Mouse (Mus musculus) adrenal gland, adult (tissue): ENCODE data around the gene BC052040.

Experiments used
- DNase-seq, 2 experiments: peaks; one replicate each; pipeline ENCODE4 v3.0.0; 2022 to 2023; ENCODE audit warnings: low spot score in 1 of 2; ENCODE audit not compliant: inconsistent age in 2 of 2

Gene BC052040

GRCm38 (mm10) chr2:115694386-115694785 lies 112.9 kb downstream of the BC052040 start:
- DNase-seq: no peak

DNA sequence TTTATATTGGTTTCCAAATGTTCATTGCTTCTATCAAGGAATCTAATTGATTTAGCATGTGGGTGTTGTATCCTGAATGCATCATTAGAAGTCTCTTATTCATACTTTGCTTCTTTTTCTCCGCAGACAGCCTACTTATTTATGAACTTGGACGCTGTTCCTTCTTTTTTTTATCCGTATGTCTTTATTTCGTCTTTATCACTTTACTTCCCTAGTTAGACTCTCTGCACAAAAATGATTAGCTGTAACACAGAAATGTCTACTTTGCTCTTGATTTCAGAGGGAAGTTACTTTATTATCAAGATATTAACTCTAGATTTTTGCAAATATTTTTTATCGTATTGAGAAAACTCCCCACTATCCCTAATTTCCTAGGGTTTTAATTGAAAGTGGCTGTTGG lies 117.5 kb downstream of the BC052040 start:
- DNase-seq: no peak

DNA sequence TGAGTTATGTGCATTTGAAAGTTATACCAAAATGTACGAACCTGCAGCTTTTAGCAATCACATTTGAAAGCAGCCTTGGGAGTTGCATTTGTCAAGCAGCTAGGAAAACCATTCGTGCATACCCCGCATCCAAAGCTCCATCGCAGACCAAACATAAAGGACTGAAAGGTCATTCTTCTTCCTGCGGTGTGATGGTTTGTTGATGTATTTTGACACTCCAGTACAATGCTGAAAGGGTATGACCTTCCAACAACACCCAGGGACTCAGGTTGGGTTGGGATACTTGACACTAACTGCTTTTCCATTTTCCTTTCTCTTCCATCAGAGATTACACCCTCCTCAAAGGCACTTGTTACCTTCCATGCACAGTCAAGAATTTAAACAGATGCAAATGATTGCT lies 121.1 kb downstream of the BC052040 start:
- no peak for DNase-seq

DNA sequence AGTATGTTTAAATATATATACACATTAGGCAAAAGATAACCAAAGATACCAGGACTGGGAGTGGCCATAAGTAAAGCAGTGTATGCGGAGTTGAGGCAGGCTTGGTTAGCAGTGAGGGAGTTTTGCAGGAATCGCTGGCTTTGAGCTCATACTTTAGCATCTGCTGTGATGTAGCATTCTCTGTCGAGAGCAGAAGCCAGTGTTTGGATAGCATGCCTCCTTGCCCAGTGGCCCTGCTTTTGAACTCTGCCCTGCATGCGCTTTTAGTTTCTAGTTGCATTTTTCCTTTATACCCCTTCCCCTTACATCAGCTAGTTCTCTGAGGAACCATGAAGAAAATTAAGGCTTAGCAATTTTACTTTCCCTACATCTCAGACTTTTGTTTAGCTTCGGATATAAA lies 136.0 kb downstream of the BC052040 start:
- no peak for DNase-seq

DNA sequence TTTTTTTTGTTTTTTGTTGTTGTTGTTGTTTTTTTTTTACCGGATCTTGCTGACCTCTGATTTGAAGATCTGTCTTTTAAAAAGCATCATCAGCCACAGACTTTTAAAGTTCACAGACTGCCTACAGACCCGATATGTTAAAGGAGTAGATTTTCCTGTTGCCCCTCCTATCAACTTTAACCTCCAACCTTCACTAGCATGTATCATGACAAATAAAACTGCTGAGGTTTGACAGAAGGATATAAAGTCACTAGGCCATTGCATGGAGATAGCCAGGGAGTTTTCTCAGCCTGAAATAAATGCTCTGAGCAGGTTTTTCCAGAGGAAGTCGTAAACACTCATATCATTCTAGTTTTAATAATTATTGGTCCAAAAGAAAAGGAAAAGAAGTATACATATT lies 136.5 kb downstream of the BC052040 start:
- DNase-seq: no peak

DNA sequence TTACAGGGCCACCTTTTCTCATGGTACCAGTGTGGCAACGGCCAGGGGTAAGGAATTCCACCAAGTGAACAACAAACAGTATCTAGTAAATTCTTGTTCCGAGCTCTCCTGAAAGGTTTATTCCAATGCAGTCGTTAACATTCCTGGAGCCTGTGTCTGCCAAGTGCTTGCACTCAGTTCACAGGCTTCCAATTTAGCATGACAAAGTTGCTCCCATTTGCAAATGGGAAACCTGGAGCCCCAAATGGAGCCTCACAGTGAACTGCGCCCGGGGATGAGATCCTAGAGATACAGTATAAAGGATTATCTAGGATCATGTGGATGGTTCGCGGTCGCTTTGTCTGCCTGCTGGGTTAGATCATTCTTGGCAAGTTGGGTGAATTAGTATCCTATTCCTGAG lies 141.9 kb downstream of the BC052040 start:
- DNase-seq: no peak

- no peak for DNase-seq
Observed at GRCm38 (mm10) chr2:115724216-115724615, 142.7 kb downstream of the BC052040 start.

DNA sequence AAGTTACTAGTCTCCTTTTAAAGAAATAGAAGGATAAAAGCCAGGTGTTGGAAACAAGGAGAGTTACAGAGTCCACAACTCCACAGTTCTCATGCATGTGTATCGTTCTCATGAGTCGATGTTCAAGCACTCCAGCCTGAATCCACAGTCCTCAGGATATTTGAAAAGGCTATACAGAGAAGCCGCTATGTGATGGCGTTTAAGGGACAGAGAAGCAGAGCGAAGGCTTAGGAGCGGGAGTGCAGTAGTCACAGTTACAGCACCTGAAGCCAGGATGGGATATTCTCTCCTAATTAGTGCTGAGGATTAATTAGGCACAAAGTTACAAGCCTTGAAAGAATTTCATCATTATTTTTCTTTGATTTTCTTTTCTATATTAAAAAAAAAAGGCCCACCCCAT lies 143.2 kb downstream of the BC052040 start:
- no peak for DNase-seq

GRCm38 (mm10) chr2:115725503-115725902 lies 144.0 kb downstream of the BC052040 start:
- no peak for DNase-seq

GRCm38 (mm10) chr2:115725926-115726325 lies 144.4 kb downstream of the BC052040 start:
- no peak for DNase-seq

DNA sequence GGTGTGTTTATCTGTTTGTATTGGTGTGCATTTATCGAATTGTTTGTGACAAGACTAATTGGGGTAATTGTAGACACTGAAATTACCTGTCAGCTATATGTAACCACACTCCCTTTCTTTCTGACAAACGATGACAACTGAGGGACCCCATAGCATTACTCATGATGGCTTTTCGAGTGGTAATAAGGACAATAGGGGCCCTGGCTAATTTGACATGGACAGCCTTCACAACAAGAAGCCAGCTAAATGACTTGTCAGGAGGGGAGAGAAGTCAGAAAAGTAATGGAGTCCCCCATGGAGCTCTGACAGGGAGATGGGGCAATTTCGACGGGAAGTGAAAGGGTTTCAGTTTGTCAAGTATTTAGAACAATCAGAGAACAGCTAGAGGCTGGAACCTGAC lies 145.3 kb downstream of the BC052040 start:
- DNase-seq: no peak

- DNase-seq: no peak
Observed at GRCm38 (mm10) chr2:115728627-115729026, 147.1 kb downstream of the BC052040 start.

DNA sequence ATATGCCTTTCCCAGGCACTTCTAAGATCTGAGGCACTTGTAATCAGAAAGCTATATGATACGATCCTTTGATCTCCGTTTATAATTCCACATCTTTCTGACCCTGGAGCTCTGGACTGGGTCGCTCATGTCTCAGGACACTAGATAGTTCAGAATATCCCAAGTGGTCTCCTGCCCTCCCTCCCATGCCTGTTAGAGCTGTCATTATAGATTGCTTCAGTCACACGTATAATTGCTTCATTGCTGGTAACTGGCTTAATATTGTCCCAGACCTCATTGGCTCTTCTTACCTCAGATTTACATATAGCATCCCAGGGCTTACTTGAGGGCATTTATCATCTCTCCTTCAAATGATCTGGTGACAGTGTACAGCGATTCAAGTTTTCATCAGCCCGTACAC lies 149.0 kb downstream of the BC052040 start:
- no peak for DNase-seq

- no peak for DNase-seq
Observed at GRCm38 (mm10) chr2:115731171-115731570, 149.7 kb downstream of the BC052040 start.

DNA sequence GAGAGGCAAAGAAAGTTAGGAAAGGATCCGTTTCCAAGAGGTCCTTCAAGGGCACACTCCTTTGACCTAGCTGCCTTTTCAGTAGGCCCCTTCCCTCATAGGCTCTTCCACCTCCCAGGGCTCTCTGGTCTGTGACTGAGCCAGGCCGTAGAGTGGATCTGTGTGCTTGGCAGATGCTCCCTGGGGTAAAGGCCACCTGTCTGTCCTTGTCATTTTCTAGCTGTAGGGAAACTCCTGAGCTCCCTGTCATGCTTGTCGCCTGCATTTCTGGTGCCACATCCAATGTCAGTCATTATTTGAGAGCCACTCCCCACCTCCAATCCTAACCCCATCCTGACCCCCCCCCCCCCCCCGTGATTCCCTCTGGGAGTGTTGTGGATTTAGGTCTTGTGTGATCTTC lies 151.1 kb downstream of the BC052040 start:
- no peak for DNase-seq

DNA sequence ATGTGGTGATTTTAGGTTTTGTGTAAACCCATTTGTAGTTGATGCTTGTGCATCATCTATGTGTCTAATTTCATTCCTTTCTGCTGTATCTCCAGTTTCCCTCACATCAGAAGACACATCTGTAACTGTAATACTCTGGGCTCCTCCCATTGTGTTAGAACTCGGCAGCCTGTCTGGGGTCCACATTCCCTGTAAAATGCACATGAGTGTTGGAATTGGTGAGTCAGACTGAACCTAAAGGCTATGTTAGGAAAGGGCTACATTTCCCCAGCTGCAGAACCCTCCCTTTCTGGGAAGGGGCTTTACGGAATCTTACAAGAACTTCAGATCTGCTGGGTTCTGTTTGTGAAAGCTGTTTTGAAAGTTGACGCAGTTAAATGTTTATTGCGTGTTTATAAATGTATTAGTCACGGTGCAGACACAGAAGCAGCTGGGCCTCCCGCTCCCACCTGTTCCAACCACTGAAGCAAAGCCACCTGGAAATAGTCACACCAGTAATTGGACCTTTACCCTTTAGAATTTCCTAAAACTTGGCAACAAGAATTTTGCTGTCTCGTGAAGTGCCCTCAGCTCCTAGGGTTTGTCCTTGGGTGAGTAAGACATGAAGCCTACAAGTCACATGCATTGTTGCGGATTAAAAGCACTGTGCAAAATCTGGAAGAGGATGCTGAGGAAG lies 151.6 kb downstream of the BC052040 start:
- peak; percentile 18 to 70 for DNase-seq

- DNase-seq: no peak
Observed at GRCm38 (mm10) chr2:115734850-115735249, 153.3 kb downstream of the BC052040 start.

GRCm38 (mm10) chr2:115736416-115736815 lies 154.9 kb downstream of the BC052040 start:
- no peak for DNase-seq

DNA sequence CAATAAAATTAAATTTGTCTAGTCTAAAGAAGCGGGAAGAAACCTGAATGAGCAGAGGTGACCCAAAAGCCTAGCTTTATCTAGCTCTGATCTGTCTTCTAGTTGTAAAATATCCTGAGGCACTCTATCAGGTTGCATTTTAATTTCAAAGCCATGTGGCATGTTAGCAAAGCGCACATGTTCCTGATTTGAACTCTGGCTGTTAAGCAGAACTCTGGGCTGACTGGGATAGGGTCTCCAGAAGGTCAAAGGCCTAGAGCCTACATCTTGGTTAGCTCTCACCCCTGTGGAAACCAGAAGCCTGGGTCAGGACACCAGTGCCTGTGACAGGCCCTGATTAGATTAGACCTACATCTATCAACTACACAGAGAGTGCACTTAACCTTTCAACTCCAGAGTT lies 156.4 kb downstream of the BC052040 start:
- no peak for DNase-seq

GRCm38 (mm10) chr2:115742061-115742460 lies 160.5 kb downstream of the BC052040 start:
- peak; percentile 91 to 95 for DNase-seq

- no peak for DNase-seq
Observed at GRCm38 (mm10) chr2:115747639-115748038, 166.1 kb downstream of the BC052040 start.

DNA sequence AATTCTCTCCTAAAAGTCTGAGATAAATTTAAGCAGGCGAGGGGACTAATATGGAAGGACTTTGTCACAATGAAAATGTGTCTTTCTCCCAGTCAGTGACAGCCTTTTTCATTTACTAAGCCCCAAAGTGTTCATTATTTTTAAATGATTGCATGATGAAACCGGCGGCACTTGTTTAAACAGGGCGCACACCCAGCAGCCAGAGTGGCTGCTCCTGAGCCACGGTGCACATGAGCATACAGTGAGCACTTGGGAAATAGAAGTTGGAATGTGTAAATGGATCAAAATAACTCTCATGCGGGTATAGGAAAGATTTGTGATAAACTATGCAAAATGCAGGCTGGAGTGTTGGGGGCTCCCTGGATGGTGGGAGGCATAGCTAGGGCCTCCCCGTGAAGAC lies 169.7 kb downstream of the BC052040 start:
- no peak for DNase-seq

DNA sequence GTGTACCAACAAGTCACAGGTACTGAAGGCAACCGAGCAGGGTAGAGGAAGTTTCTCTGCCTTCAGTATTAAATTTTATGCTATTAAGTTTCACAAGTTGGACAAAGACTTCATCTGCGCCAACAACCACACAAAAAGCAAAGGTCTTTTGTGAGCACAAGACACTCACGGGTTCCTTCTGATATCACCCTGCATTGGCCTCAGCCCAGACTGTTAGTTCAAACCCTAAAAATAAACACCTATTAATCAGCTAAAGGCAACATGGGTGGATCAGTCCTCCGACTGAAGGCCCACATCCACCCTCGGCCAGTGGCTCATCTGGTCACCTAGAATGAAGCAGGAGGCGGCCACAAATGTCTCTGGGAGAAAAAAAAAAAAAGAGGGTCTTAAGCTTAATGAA lies 176.2 kb downstream of the BC052040 start:
- peak in 1 of 2 experiments; percentile 38 for DNase-seq
